Mouse (Mus musculus): Measurements from ENCODE around the gene Tmem217. TPM values are rescaled to one million over a fixed set of nuclear protein-coding genes. Genes with fewer than 3 reads are reported as not detected.
A peak's percentile ranks its signal among the peaks of the same experiment; 100 is the strongest.

The Tmem217 gene
- polyA plus RNA-seq, 1 experiment = not detected

- no peaks in the 10 kb centered on the region for H3K27me3 ChIP-seq (ENCODE audit: control insufficient read depth, insufficient read depth, low read length, poor library complexity, severe bottlenecking)
- no peaks in the 10 kb centered on the region for H3K4me1 ChIP-seq (ENCODE audit: control insufficient read depth, insufficient read depth, low read length)
- H3K9ac ChIP-seq (ENCODE audit: low read depth, poor library complexity, severe bottlenecking) = peak overlapping the region; percentile 86
- H3K36me3 ChIP-seq (ENCODE audit: control insufficient read depth, insufficient read depth, low read length, poor library complexity, severe bottlenecking) = peaks cover 25% of the 10 kb centered on the region
- peak overlapping the region; percentile 81 for H3K27ac ChIP-seq (ENCODE audit: insufficient read depth, low read length)
- H3K4me3 ChIP-seq (ENCODE audit: low read depth, low read length) = peak overlapping the region; percentile 88
- TF ChIP-seq POLR2A (IDR thresholded peaks at IDR 0.05; ENCODE audit: insufficient read depth, low read length) (no peak), EP300 (IDR thresholded peaks at IDR 0.05; ENCODE audit: insufficient read depth, low read depth, low read length) (no peak), CTCF (IDR thresholded peaks at IDR 0.05; ENCODE audit: low read depth, low read length) (no peak)
- no peaks in the 10 kb centered on the region for H3K9me3 ChIP-seq (replicated peaks; ENCODE audit: control insufficient read depth, insufficient read depth, low read length, poor library complexity, severe bottlenecking)
Measured at GRCm38 (mm10) chr17:29488978-29489970, 62.9 kb downstream of the Tmem217 start.

DNA sequence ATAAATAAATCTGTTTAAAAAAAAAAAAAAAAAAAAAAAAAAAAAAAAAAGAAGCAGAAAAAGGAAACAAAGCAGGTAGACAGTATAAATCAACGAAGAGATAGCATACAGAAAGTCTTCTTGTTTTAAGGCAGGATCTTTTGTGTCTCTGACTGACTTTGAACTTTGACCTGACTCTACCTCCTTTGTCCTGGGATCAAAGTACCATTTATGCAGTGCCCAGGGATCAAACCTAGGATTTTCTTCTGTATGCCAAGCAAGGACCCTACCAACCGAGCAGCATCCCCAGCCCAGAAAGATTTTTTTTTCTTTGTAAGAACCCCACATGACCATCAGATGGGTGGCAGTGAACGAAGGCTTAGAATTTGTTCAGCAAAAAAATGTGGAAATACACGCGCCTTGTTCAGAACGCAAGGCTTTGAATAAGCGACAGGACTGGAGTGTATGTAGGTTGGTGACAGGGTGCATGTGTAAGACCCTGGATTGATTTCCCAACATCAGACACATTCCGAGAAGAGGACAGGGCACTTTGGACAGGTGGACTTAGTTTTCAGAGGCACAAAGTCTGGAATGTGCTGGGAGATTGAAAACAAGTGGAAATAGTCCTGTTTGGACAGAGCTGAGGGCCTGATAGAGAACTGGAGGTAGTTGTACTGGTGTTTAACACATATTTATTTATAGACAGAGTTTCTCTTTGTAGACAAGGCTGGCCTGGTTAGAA is 63.8 kb downstream of the Tmem217 start:
- H3K27me3 ChIP-seq (ENCODE audit: control insufficient read depth, insufficient read depth, low read length, poor library complexity, severe bottlenecking) = no peaks in the 10 kb centered on the region
- no peaks in the 10 kb centered on the region for H3K4me1 ChIP-seq (ENCODE audit: control insufficient read depth, insufficient read depth, low read length)
- no peaks in the 10 kb centered on the region for H3K9me3 ChIP-seq (replicated peaks; ENCODE audit: control insufficient read depth, insufficient read depth, low read length, poor library complexity, severe bottlenecking)
- TF ChIP-seq EP300 (IDR thresholded peaks at IDR 0.05; ENCODE audit: insufficient read depth, low read depth, low read length) (no peak), POLR2A (IDR thresholded peaks at IDR 0.05; ENCODE audit: insufficient read depth, low read length) (no peak), CTCF (IDR thresholded peaks at IDR 0.05; ENCODE audit: low read depth, low read length) (no peak)
- no peak overlapping the region for H3K9ac ChIP-seq (ENCODE audit: low read depth, poor library complexity, severe bottlenecking)
- no peak overlapping the region for H3K4me3 ChIP-seq (ENCODE audit: low read depth, low read length)
- H3K36me3 ChIP-seq (ENCODE audit: control insufficient read depth, insufficient read depth, low read length, poor library complexity, severe bottlenecking) = peaks cover 17% of the 10 kb centered on the region
- 0 out of 2 replicates have a peak overlapping the region, but pooled peaks have one; percentile 81 for H3K27ac ChIP-seq (ENCODE audit: insufficient read depth, low read length)

- Histone ChIP-seq H3K36me3 (ENCODE audit: control insufficient read depth, insufficient read depth, low read length, poor library complexity, severe bottlenecking) (no peaks in the 10 kb centered on the region), H3K4me3 (ENCODE audit: low read depth, low read length) (no peak overlapping the region), H3K9me3 (replicated peaks; ENCODE audit: control insufficient read depth, insufficient read depth, low read length, poor library complexity, severe bottlenecking) (no peaks in the 10 kb centered on the region), H3K27ac (ENCODE audit: insufficient read depth, low read length) (peak overlapping the region; percentile 94), H3K4me1 (ENCODE audit: control insufficient read depth, insufficient read depth, low read length) (no peaks in the 10 kb centered on the region), H3K9ac (ENCODE audit: low read depth, poor library complexity, severe bottlenecking) (peak overlapping the region; percentile 43), H3K27me3 (ENCODE audit: control insufficient read depth, insufficient read depth, low read length, poor library complexity, severe bottlenecking) (no peaks in the 10 kb centered on the region)
- no peak for TF ChIP-seq POLR2A (IDR thresholded peaks at IDR 0.05; ENCODE audit: insufficient read depth, low read length)
Measured at GRCm38 (mm10) chr17:29485336-29486233, 66.6 kb downstream of the Tmem217 start.

DNA sequence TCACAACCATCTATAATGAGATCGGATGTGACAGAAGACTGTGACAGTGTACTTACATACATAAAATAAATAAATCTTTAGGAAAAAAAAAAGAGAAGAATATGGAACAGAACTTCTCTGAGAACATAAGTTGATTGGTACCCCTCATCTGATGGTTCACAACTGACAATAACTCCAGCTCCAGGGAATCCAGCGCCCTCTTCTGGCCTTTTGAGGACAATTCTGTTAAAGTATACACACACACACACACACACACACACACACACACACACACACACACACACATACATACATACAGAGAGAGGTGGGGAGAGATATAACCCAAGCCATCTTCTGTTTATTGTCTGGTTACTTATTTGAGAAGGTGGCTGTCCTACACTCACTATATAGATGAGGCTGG is 67.8 kb downstream of the Tmem217 start:
- no peaks in the 10 kb centered on the region for H3K36me3 ChIP-seq (ENCODE audit: control insufficient read depth, insufficient read depth, low read length, poor library complexity, severe bottlenecking)
- H3K4me1 ChIP-seq (ENCODE audit: control insufficient read depth, insufficient read depth, low read length) = no peaks in the 10 kb centered on the region
- peak overlapping the region; percentile 10; the same call in 1 of the 2 replicates for H3K27ac ChIP-seq (ENCODE audit: insufficient read depth, low read length)
- H3K4me3 ChIP-seq (ENCODE audit: low read depth, low read length) = no peak overlapping the region
- H3K27me3 ChIP-seq (ENCODE audit: control insufficient read depth, insufficient read depth, low read length, poor library complexity, severe bottlenecking) = no peaks in the 10 kb centered on the region
- no peaks in the 10 kb centered on the region for H3K9me3 ChIP-seq (replicated peaks; ENCODE audit: control insufficient read depth, insufficient read depth, low read length, poor library complexity, severe bottlenecking)
- TF ChIP-seq POLR2A (IDR thresholded peaks at IDR 0.05; ENCODE audit: insufficient read depth, low read length) (no peak), EP300 (IDR thresholded peaks at IDR 0.05; ENCODE audit: insufficient read depth, low read depth, low read length) (no peak), CTCF (IDR thresholded peaks at IDR 0.05; ENCODE audit: low read depth, low read length) (no peak)
- H3K9ac ChIP-seq (ENCODE audit: low read depth, poor library complexity, severe bottlenecking) = no peak overlapping the region

GRCm38 (mm10) chr17:29483282-29483681 is 68.9 kb downstream of the Tmem217 start:
- TF ChIP-seq POLR2A (IDR thresholded peaks at IDR 0.05; ENCODE audit: insufficient read depth, low read length) (no peak), CTCF (IDR thresholded peaks at IDR 0.05; ENCODE audit: low read depth, low read length) (no peak), EP300 (IDR thresholded peaks at IDR 0.05; ENCODE audit: insufficient read depth, low read depth, low read length) (no peak)

More at GRCm38 (mm10) chr17:29483282-29483681, 68.9 kb downstream of the Tmem217 start:
- Histone ChIP-seq H3K36me3 (ENCODE audit: control insufficient read depth, insufficient read depth, low read length, poor library complexity, severe bottlenecking) (no peaks in the 10 kb centered on the region), H3K27me3 (ENCODE audit: control insufficient read depth, insufficient read depth, low read length, poor library complexity, severe bottlenecking) (no peaks in the 10 kb centered on the region), H3K27ac (ENCODE audit: insufficient read depth, low read length) (no peak overlapping the region), H3K9me3 (replicated peaks; ENCODE audit: control insufficient read depth, insufficient read depth, low read length, poor library complexity, severe bottlenecking) (no peaks in the 10 kb centered on the region), H3K4me1 (ENCODE audit: control insufficient read depth, insufficient read depth, low read length) (no peaks in the 10 kb centered on the region), H3K4me3 (ENCODE audit: low read depth, low read length) (no peak overlapping the region), H3K9ac (ENCODE audit: low read depth, poor library complexity, severe bottlenecking) (no peak overlapping the region)

All from ES-Bruce4 (cell line).